Comparison of ENCODE assay signal across 10 mouse cellular contexts in genomic region chr3:25108997-25109396, GRCm38 (mm10). TPM values are rescaled to one million over a fixed set of nuclear protein-coding genes. Genes with fewer than 3 reads are reported as not detected.
DNase-seq lines count a peak whose midpoint lies in the region; ATAC-seq lines count a peak whose summit lies in the region.
"Had no signal": no experiment of that assay in that cellular context is flagged by ENCODE, and none has a peak within 500 bp of the region (broad histone marks: within the 10 kb centered on the region; RNA-seq: fewer than 3 reads in every experiment).

No protein-coding gene starts in this region.

- H3K4me3 ChIP-seq in hindbrain, embryonic 15.5 days, result no peak overlapping the region
- H3K4me3 ChIP-seq in hindbrain, embryonic 12.5 days, result no peak overlapping the region
- no peak overlapping the region for H3K4me3 ChIP-seq in limb, embryonic 13.5 days
- H3K4me3 ChIP-seq: erythroblast, embryonic 14.5 days; midbrain, embryonic 12.5 days had no signal

- no peak overlapping the region for H3K9ac ChIP-seq in hindbrain, embryonic 15.5 days
- H3K9ac ChIP-seq in hindbrain, embryonic 12.5 days, result no peak overlapping the region
- no peak overlapping the region for H3K9ac ChIP-seq in limb, embryonic 13.5 days
- H3K9ac ChIP-seq: midbrain, embryonic 12.5 days had no signal

- no peaks in the 10 kb centered on the region for H3K9me3 ChIP-seq in hindbrain, embryonic 15.5 days
- no peaks in the 10 kb centered on the region for H3K9me3 ChIP-seq in hindbrain, embryonic 12.5 days (replicated peaks)
- H3K9me3 ChIP-seq in limb, embryonic 13.5 days, result no peaks in the 10 kb centered on the region
- H3K9me3 ChIP-seq: midbrain, embryonic 12.5 days had no signal

- no peaks in the 10 kb centered on the region for H3K4me1 ChIP-seq in hindbrain, embryonic 15.5 days (replicated peaks)
- H3K4me1 ChIP-seq in hindbrain, embryonic 12.5 days, result no peaks in the 10 kb centered on the region
- H3K4me1 ChIP-seq in limb, embryonic 13.5 days, result peaks cover 7% of the 10 kb centered on the region
- H3K4me1 ChIP-seq: midbrain, embryonic 12.5 days had no signal

- peak; percentile 63 for DNase-seq in Muller cell, postnatal 12 days (ENCODE audit: inconsistent ontology term)
- peak; percentile 11 for DNase-seq in gastrocnemius, adult 18-20 months (ENCODE audit: low spot score)
- DNase-seq in c-Kit-positive CD71-positive TER-119-positive erythroid progenitor cells, embryonic 14.5 days (ENCODE audit: low spot score), result no peak
- DNase-seq in adrenal gland, postnatal 4 days (ENCODE audit: low spot score in 2 of 2), result no peak
- DNase-seq: spleen, adult 18-20 months had no signal

- peak; percentile 74; the same call in 1 of the 2 replicates for ATAC-seq in hindbrain, embryonic 15.5 days (ENCODE audit: low FRiP score, low read depth)
- no peak for ATAC-seq in hindbrain, embryonic 12.5 days (ENCODE audit: low FRiP score)
- peak; percentile 98 for ATAC-seq in limb, embryonic 13.5 days (ENCODE audit: low FRiP score, low read depth)

- 47% methylated on average over 3 of the region's 3 CpGs for WGBS in hindbrain, embryonic 15.5 days
- 55% methylated on average over 3 of the region's 3 CpGs for WGBS in hindbrain, embryonic 12.5 days
- 21% methylated on average over 3 of the region's 3 CpGs for WGBS in limb, embryonic 13.5 days

- no peaks in the 10 kb centered on the region for H3K36me3 ChIP-seq in hindbrain, embryonic 15.5 days
- H3K36me3 ChIP-seq in hindbrain, embryonic 12.5 days, result no peaks in the 10 kb centered on the region
- no peaks in the 10 kb centered on the region for H3K36me3 ChIP-seq in limb, embryonic 13.5 days
- H3K36me3 ChIP-seq: midbrain, embryonic 12.5 days had no signal

- no peaks in the 10 kb centered on the region for H3K27me3 ChIP-seq in hindbrain, embryonic 15.5 days
- no peaks in the 10 kb centered on the region for H3K27me3 ChIP-seq in hindbrain, embryonic 12.5 days
- no peaks in the 10 kb centered on the region for H3K27me3 ChIP-seq in limb, embryonic 13.5 days
- H3K27me3 ChIP-seq: midbrain, embryonic 12.5 days had no signal

- no peak overlapping the region for H3K27ac ChIP-seq in hindbrain, embryonic 15.5 days (replicated peaks)
- no peak overlapping the region for H3K27ac ChIP-seq in hindbrain, embryonic 12.5 days
- H3K27ac ChIP-seq in limb, embryonic 13.5 days, result no peak overlapping the region
- H3K27ac ChIP-seq: midbrain, embryonic 12.5 days had no signal

- H3K4me2 ChIP-seq in hindbrain, embryonic 15.5 days, result no peak overlapping the region
- H3K4me2 ChIP-seq in hindbrain, embryonic 12.5 days (replicated peaks), result no peak overlapping the region
- H3K4me2 ChIP-seq in limb, embryonic 13.5 days (replicated peaks), result no peak overlapping the region
- H3K4me2 ChIP-seq: midbrain, embryonic 12.5 days had no signal

RNA-seq across cellular contexts. Expression of gene Naaladl2, which starts 35.1 kb away (rescaled TPM):
- polyA plus RNA-seq in hindbrain, embryonic 15.5 days (2015; fragmentation: Nextera tagmentation; extraction: Ambion mirVana), result 0.66 and 0.79 TPM in 2 replicates
- polyA plus RNA-seq in hindbrain, embryonic 12.5 days (2016; fragmentation: Nextera tagmentation; extraction: Ambion mirVana), result 0.63 and 1.8 TPM in 2 replicates
- under 1 TPM; 0.52 to 0.55 TPM for total RNA-seq in gastrocnemius, adult 18-20 months (2021)
- polyA plus RNA-seq in limb, embryonic 13.5 days (2015; fragmentation: Nextera tagmentation; extraction: Ambion mirVana), result 2.0 TPM in 2 replicates
- total RNA-seq in adrenal gland, postnatal 4 days (2021), result 1 to 10 TPM; 4.4 TPM
- polyA plus RNA-seq: erythroblast, embryonic 14.5 days had no signal

Comparison
In these comparisons a context has a peak if more than half of its experiments do, and no peak if none do; other contexts are left out.
1. DNase-seq: peak in Muller cell, postnatal 12 days (single experiment) and gastrocnemius, adult 18-20 months (single experiment); none in c-Kit-positive CD71-positive TER-119-positive erythroid progenitor cells, embryonic 14.5 days (single experiment) and adrenal gland, postnatal 4 days (0 of 2).